Comparison of ENCODE assay signal across 8 mouse cellular contexts in the genomic region with DNA sequence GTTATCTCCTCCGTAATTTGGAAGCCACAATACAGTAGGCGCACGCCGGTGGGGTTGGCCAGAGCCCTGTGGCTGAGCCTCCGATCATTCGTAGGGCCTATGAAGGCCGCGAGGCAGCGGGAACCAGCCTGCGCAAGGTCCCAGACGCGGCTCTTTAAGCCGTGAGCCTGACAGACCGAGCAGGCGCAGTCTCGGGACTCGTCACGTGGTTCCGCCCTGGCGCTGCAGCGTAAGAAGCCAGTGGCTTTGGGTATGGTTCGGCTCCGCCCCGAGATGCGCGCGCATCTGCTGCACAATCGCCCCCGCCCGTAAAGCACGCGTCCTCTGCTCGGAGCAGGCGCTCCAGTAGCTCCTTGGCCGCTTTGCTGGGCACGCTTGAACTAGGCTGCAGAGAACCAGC. TPM values are rescaled to one million over a fixed set of nuclear protein-coding genes. Genes with fewer than 3 reads are reported as not detected.
DNase-seq lines count a peak whose midpoint lies in the region; ATAC-seq lines count a peak whose summit lies in the region.

No protein-coding gene starts in this region.

- peaks cover 47% of the 10 kb centered on the region for H3K36me3 ChIP-seq in intestine, embryonic 14.5 days (ENCODE audit: control insufficient read depth, insufficient read depth, low read length)

- intact Hi-C loops in left cerebral cortex, postnatal 14 days (cut with DNase I): loop anchor here (5.0 kb wide), 1 partner anchor 89 kb away; a partner anchor contains a TSS

- WGBS in intestine, embryonic 14.5 days: under 1% methylated on average over 36 of the region's 36 CpGs

- H3K27ac ChIP-seq in intestine, embryonic 14.5 days (ENCODE audit: low read depth): peak overlapping the region; percentile 85

- peak; percentile 98 for ATAC-seq in intestine, embryonic 14.5 days (replicated peaks; ENCODE audit: low FRiP score, low TSS enrichment, low read depth)

- peak overlapping the region; percentile 75 for H3K9ac ChIP-seq in intestine, embryonic 14.5 days (ENCODE audit: low read length)

- no peaks in the 10 kb centered on the region; the same call in 1 of the 2 replicates for H3K4me1 ChIP-seq in intestine, embryonic 14.5 days (replicated peaks; ENCODE audit: control insufficient read depth, insufficient read depth, low read length)

- DNase-seq in adrenal gland, adult (ENCODE audit: inconsistent age in 2 of 2, low spot score in 1 of 2): peak; percentile 99
- peak; percentile 98 for DNase-seq in embryo, embryonic 10.5 days (ENCODE audit: low spot score)
- DNase-seq in gastrocnemius, postnatal 25 days: peak; percentile 99
- DNase-seq in intestine, embryonic 14.5 days (ENCODE audit: low spot score): peak; percentile 98
- peak; percentile 99 for DNase-seq in left cerebral cortex, postnatal 14 days (ENCODE audit: low spot score in 2 of 2)
- DNase-seq in mesoderm, embryonic 11.5 days (ENCODE audit: low read depth, low spot score): peak; percentile 99
- peak; percentile 99 for DNase-seq in right cerebral cortex, postnatal 36 days (ENCODE audit: low spot score in 2 of 2)
- peak; percentile 96 for DNase-seq in yolk sac, embryonic 10.5 days (ENCODE audit: low spot score)

- no peaks in the 10 kb centered on the region for H3K27me3 ChIP-seq in intestine, embryonic 14.5 days (replicated peaks; ENCODE audit: control insufficient read depth, insufficient read depth, low read length)

- H3K4me2 ChIP-seq in intestine, embryonic 14.5 days (ENCODE audit: low read length): peak overlapping the region; percentile 73

- H3K4me3 ChIP-seq in intestine, embryonic 14.5 days (ENCODE audit: low read depth, low read length): peak overlapping the region; percentile 38

- H3K9me3 ChIP-seq in intestine, embryonic 14.5 days (ENCODE audit: control insufficient read depth, low read length): no peaks in the 10 kb centered on the region

RNA-seq across cellular contexts. Expression of a gene that starts 7.6 kb away (rescaled TPM):
- 10 to 100 TPM; 22.7 to 26.8 TPM for total RNA-seq in gastrocnemius, postnatal 25 days (2021)
- 9.9 TPM in 2 replicates for polyA plus RNA-seq in intestine, embryonic 14.5 days (2014; fragmentation: Nextera tagmentation; extraction: Ambion mirVana)
- 10 to 100 TPM; 28.1 to 28.6 TPM for total RNA-seq in left cerebral cortex, postnatal 14 days (2021)

Comparison
In these comparisons a context has a peak if more than half of its experiments do, and no peak if none do; other contexts are left out.
1. Peak in every context shown above with its lines: DNase-seq, ATAC-seq, H3K4me3 ChIP-seq and H3K27ac ChIP-seq.